Mouse (Mus musculus) left cerebral cortex, adult 18-20 months (tissue): ENCODE results near the gene Filip1. TPM values are rescaled to one million over a fixed set of nuclear protein-coding genes. Genes with fewer than 3 reads are reported as not detected.

ENCODE experiments used
- DNase-seq, 2 experiments: peaks; one replicate each; pipeline ENCODE4 v3.0.0; 2021 to 2022; ENCODE audit warnings: low spot score in 2 of 2, mixed read lengths in 1 of 2
- total RNA-seq, 2 experiments: library from RNA; stranded (reverse); gene quantifications; 2 replicates each; pipeline ENCODE4 v1.2.3; 2021

Filip1 gene
- total RNA-seq, 2 experiments from 2014 or later, result 18.2 to 19.9 TPM

DNA sequence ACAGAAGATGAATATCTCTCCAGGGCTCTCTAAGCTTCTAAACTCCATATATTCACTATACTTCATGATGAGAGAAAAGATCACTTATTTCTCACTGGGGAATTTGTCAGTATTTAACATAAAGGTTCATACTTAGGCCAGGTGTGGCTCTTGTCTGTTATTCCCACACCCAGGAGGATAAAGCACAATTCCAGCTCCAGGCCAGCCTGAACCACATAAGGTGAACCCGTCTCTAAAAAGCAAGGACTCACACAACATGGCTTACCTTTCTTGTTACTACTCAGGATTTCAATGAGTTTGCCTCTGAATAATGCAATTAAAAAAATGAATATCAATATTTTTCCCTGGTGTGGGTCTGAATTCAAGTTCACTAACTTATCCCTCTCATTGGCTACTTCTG lies 23.6 kb downstream of the Filip1 start:
- no peak for DNase-seq

DNA sequence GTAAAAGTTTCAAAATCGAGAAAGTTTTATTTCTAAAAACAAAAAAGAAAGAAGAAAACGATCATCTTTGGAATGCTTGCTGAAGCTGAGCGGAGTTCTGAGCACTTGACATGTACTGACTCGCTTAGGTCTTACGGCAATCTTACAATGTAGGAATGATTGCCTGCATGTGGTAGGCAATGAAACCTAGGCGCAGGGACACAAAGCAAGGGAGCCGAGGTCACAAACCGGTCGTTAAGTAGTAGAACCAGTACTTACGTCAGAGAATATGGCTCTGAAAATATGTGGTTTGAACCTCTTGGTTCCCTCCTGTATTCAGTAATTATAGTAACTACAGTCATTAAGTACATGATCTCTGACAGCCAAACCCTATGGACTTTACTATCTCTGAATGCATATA lies 29.4 kb downstream of the Filip1 start:
- DNase-seq, result no peak

DNA sequence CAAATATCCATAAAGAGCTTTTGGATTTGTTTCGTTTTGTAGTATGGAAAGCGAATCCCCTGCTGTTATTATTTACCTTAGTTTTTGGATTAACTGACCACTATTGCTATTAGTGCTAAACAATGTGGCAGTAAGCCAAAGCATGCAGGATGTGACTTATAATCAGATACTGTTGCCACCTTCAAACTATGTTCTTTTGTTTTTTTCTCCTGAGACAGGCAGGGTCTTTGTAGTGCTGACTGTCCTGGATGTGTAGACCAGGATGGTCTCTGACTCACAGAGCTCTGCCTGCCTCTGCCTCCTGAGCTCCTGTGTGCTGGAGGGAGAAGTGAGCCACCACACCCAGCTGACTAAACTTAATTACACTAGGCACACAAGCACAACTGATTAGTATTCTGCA lies 33.4 kb downstream of the Filip1 start:
- DNase-seq, result no peak

DNA sequence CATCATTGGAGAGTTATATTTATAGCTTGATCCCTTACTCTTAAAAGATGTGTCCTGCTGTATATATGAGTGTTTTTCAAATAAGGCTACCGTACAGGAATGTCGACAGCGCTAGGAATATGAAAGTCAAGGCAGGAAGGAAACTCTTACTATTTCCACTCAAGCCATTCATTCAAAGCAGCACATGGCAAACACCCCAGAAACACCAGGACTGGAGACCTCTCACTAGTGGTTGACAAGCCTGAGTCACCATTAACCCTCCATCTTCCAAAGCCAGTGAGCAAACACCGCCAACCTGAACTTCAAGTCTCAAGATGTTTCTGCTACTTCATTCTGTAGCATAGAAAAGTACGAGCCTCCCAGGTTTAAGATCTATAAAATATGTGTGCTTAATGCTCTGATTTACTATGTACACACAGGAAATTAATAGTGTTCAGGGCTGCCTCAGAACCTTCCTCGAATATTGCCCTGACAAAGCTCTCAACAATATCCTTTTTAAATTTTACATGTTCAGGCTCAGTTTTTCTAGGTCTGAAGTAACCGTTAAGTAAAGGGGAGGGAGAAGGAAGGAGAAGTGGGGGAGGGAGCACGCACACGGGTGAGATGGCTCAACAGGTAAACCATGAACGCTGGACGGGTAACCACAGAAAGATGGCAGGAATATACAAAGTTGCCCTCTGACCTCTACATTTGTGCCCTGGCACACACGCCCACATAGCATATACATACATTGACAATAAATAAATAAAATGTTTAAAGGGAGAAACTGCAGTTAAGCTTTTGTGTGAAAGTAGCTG lies 34.2 kb downstream of the Filip1 start:
- DNase-seq, result no peak

DNA sequence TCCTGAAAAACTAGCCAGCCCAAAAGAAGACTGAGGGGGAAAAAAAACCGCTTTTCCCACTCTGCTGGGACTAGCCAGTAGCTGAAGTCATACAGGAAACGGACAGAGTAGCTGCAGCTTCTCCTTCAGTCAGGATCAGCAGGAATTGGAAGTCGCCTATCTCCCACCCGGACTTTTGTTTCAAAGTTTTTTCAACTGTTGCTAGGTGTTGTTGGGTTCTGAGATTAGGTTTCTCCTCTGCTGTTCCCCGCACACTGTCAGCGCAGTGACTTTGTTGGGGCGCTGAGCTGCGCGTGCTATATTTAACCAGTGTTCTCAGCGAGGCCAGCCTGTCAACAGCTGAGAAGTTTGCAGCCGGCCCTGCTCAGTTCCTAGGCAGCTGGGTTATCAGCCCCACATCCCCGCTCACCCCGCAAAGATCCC lies 35.1 kb downstream of the Filip1 start:
- peak; percentile 12 to 37 for DNase-seq

DNA sequence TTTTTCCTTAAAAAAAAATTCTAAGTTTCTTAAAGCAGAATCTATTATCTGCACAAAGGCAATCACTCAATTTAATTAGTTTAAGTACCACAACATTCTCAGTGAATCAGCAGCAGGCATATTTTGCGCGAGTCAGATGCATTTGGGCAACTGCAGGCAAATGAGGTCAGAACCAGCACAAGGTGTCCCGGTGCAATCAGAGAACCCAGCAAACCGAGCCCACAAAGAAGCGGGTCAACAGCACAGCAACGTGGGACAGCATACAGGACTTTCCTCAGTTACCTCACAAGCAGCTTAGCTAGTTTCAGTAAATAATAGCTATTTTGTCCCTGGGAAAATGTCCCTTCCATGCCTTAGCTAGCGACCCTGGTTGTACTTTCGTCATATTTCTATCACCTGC lies 35.9 kb downstream of the Filip1 start:
- DNase-seq, result no peak

DNA sequence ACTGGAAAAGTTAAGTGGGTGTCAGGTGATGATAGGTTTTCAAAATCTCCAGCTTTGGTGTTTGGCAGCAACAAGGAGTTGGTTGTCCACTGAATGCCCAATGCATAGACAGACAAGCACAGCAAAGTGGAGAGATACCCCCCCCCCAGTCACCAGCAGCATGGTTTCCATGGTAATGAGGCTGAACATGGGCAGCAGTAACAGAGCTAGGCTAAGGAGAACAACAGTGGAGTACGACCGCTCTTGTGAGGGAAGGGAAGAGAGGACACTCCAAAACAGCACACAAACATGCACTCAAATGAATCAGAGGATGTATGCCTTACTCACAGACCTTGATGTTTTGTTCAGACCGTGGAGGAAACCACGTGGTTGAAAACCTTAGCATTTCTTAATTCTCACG lies 37.5 kb downstream of the Filip1 start:
- no peak for DNase-seq

DNA sequence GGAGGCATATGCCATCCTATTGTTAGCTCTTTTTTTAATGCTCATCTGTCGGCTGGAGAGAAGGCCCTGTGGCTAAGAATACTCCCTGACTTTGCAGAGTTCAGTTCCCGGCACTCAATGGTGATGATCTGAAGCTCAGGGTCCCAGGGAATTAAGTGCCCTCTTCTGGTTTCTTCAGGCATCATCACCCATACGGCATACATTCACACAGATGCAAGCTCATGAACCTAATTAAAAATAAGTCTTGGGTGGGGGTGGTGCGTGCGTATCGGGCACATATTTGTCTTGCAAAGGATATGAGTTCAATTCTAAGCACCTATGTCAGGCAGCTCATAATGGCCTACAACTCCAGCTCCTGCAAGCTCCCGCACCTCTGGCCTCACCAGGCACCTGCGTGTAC lies 39.1 kb downstream of the Filip1 start:
- no peak for DNase-seq

DNA sequence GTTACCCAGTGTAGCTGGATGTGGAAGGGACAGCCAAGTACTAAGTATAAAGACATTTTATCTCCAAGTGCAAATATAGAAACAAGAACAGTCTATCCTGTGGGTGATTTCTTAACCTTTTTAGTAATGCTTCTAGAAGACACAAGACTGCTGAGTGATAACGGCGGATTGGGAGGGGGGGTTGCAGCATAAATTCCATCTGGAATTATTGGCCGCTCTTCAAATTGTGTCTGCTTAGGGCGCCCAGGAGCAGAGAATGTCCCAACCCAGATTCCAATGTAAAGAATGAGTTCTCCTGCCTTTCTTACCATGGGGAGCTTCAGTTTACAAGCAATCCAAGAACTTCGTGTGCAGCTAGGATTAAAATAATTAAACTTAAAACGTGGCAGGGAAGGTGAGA lies 39.9 kb downstream of the Filip1 start:
- no peak for DNase-seq

DNA sequence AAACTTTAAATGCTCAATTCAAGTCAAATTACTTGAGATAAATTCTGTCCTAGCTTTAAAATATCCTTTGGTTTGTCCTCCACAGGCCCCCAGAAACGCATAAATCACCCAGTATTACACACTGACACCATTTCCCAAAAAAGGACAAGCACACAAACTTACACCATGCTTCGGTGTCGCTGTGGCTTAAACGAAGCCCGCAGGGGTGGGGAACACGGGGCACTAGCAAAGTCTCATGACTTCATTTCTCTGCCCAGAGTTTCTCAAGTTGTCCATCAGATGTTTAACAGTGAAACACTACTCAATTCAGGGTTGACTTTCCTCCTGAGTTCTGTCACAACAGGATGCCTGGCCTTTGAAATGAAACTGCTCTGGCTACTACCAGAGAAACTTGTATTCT lies 41.0 kb downstream of the Filip1 start:
- DNase-seq, result no peak

DNA sequence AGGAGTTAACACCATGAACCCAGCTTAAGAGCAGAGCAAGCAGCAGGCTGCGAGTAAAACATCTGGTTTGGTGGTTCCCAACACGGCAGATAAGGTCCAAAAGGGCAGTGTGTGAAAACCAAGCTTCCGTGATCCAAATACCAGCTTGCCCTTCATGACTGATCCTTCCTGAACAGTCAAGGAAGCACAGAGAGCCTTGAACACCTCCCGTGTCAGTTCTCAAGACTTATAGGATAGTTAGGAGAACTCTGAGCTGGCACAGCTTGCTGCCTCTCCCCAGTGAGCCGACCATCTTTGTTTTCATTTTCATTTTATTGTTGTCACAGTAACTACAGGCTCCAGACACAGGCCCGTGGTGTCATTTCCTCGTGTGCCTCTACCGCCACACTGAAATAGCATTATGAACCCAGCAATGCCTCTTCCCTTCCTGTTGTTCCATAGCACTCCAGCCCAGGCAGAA lies 42.0 kb downstream of the Filip1 start:
- DNase-seq, result no peak

DNA sequence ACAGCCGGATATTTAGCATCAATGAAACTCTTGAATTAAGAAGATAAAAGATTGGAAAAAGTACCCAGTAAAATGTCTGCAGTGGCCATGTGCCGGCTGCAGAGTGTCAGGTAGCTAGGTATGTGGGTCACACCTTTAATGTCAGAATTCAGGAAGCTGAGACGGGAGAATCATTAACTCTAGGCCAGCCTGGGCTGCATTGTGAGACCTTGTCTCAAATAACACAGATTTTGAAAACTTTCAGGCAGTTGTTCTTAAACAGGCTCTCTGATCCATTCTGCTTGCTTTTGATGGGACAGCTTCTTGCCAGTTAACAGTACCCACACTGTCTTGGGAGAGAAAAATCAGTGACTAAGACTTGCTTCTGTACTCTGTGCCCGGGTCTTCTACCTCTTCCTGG lies 43.1 kb downstream of the Filip1 start:
- no peak for DNase-seq

DNA sequence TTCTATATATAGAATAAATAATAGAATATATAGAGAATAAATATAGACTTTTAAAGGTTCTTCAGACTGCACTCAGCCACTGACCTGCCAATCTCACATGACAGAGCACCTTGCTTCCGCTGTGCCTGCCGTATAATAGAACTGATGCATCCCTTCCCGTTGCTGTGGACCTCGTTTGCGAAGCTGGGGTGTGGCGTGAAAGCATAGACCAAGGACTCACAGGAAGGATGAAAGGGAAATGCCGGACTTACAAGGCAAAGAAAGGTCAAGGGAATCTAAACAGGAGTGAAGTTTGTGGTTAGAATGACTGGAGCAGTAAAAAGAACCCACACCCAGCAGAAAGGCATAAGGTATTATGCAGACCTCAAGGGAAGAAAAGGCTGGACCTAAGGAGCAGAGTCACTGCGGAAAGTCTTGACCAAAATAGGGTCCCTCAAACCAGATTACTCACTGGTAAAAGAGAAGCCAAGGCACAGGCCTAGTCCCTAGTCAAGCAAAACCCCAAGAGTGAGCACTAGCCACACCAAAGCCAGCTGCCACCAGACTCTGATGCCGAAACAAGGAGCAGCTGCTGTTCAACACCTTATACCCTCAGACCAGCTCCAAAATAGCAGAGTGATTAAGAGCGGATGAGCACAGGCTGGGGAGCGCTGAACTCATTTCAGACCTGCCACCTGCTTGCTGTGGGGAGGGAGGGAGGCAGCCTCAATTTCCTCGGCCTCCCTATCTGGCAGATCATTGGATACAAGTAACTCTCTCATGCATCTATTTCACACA lies 45.8 kb downstream of the Filip1 start:
- no peak for DNase-seq

DNA sequence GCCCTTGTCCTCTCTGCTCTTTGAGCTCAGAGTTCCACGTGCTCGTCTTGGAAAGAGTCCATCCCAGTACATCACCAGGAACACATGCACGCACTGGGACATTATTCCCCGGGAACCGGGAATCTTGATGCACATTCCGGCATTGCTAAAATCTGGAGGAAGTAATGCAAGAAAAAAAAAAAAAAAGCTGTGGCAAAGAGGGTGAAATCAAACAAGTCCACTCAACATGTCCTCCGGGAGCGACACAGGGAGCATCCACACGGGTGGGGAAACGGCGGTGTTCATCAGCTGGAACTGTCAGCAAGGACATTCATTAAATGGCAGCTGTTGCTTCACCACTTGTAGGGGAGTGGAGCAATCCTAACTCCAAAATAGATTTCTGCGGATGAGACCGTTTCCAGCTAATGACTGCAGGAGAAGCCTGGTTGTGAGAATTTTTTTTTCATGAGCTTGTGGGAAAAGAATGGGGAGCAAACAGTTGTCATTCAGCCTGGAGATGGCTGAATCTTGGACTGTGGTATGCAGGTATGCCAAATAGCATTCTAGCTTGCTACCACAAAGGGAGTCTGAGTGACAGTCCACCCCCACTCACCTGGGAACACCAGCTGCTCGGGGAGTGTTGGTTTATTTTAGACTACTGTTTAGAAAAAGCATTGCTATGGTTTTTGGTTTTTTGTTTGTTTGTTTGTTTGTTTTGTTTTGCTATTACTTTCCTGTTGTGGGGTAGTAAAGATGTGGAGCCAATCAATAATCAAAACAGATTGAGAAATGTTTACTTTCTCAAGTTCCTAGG lies 46.9 kb downstream of the Filip1 start:
- DNase-seq, result no peak

DNA sequence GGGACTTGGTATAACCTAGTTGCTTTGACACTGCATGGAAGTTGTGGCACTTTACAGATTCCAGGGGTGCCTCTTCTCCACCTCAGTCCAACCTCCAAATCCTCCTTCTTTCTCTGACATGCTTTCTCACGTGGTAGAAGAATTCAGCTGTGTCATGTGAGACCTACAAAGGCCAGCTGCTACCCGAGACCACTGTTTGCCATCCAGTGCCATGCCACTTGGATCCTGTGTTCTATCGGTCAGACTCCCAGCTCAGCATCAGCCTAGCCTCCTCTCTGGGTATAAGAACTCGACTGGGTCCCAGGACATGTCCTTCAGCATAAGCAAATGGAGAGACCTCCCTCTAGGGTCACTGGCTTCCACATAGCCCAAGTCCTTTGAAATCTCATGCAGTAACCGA lies 47.6 kb downstream of the Filip1 start:
- no peak for DNase-seq

DNA sequence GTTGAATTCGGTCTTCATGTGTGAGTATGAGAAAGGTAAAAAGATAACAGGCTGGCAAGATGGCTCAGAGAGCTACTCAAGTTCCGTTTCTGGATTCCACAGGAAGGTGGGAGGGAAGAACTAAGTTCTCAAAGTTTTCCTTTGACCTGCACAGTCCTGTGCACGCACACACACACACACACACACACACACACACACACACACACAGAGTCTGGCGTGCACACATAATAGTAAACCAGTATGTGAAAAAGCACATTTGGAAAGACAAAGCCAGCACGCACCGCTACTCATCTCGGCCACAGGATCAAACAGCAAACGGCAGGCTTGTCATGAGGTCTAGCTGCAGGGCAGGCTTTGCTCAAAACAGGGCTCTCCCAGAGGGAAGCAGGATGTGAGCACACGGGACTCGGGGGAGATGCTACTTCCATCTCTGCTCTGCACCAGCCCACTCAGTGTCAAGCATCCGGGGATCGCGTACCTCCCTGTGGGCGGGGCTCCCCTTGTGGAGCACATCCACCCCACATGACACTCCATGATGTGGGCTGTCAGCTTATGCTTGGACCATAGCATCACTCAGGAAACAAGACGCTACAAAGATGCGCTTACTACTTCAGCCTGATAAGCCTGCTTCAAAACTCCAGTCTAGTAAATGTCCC lies 50.9 kb downstream of the Filip1 start:
- peak; percentile 19 to 32 for DNase-seq

DNA sequence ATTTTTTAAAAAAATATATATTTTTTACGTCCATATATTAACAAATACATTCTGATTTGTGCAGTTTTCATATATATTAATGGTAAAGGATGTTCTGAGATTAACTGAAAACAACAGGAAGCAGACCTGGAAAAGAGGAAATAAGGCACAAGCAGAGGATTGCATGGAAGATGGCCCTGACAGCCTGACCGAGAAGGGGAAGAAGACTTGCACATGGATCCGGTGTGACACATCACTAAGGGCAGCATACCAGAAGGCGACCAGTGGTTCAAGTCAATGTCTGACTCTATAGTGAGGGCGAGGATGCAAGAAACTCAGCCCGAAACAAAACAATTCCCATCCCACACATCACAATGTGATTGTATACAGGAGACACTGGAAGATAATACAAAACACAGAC lies 52.2 kb downstream of the Filip1 start:
- DNase-seq, result no peak

DNA sequence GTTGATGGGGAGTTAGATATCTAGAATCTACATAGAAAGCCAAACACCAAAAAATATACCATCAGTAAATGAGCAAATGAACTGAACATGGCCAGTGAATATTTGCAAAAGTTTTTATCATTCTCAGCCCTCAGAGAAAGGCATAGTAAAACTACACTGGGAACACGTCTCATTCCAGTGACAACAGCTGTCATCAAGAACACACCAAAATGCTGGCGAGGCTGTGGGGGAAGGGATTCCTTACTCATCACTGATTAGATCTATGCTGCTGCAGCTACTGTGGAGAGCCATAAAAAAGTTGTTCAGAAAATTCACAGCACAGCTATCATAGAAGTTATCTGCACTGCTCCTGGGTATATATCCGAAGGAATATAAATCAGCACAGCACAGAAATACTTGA lies 54.3 kb downstream of the Filip1 start:
- DNase-seq, result no peak

DNA sequence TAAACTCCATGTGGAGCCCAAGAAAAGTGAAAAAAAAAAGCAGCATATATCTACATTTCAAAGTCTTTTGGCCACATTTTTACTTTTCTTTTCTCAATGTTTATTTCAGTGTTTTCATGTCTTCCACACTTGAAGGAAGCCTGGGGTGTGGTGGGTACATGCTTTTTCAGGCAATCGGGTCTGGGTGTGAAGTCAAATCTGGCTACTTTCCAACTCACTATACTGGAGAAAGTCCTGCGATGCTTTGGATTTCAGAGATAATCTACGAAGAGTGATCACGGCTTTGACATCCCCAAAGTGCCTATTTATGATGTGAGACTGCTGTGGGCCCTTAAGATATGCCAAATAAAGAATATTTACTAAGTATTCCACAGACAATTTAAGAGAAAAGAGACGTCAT lies 57.7 kb downstream of the Filip1 start:
- no peak for DNase-seq

DNA sequence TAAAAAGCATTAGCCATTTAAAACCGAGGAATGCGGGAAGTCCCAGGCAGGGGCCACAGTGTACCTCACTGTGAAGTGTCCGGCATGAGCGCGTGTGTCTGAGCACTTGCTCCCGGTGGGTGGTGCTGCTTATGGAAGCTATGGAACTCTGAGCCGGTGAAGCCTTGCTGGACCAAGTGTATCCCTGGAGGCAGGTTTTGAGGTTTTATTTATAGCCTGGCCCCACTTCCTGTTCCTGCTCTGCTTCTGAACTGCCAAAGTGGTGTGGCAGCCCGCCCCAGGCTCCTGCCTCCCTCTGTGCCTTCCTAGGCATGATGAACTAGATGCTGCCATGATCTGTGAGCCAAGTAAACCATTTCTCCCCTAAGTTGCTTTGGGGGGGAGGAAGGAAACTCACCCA lies 60.7 kb downstream of the Filip1 start:
- DNase-seq, result no peak

DNA sequence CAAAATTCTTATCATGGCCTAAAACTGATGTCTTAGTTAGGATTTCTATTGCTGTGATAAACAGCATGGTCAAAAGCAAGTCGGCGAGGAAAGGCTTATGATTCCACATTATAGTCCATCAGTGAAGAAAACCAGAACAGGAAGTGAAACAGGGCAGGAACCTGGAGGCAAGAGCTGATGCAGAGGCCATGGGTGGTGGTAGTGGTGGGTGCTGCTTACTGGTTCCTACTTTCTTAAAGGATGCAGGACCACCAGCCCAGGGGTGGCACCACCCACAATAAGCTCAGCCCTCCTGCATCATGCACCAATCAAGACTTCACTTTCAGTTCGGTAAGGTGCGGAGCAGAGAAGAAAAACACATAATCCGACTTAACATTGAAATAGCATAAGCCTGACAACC lies 61.3 kb downstream of the Filip1 start:
- no peak for DNase-seq
